Mouse (Mus musculus): Measurements from ENCODE around the gene Agps.
"Not testable (repeated sequence)": the region's sequence is repeated elsewhere in the genome, so short reads cannot be mapped to it uniquely, and the experiment has no call there.

DNA sequence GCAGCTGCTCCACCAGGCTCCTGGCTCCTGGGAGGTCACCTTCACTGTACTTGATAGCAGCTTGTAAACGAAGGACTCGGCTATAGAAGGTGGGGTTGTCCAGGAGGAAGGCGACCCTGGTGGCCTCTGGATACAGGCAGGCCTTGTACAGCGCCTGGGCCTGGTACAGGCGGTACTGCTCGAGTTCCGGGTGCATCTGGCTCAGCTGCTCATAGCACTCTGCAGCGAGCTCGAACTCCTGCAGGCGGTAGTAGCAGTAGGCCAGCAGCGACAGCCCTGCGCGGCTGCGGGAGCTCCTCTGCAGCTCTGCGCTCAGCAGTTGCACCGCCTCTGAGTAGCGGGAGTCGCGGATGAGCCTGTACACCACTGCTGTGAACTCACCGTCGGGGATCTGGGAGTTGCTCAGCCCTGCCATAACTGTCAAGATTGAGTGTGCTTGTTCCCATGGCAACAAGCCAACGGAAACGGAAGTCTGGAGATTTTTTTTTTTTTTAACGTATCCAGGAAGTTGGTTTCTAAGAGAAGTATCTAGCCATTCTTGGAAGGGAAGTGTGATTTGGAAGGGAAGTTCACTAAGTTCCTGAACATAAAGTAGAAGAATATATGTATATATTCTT, 145.9 kb downstream of the Agps start, which contains the start of gene Ttc30a2:
- not testable (repeated sequence) for TF ChIP-seq CTCF (IDR thresholded peaks at IDR 0.05; ENCODE audit: extremely low read depth, insufficient read length, insufficient replicate concordance, low read depth, low read length); POLR2A (IDR thresholded peaks at IDR 0.05; ENCODE audit: low read depth, low read length)
